Mouse (Mus musculus) frontal cortex, adult 2 months (tissue): Measurements from ENCODE around the gene Actr2. TPM values are rescaled to one million over a fixed set of nuclear protein-coding genes. Genes with fewer than 3 reads are reported as not detected.
"Not testable (repeated sequence)": the region's sequence is repeated elsewhere in the genome, so short reads cannot be mapped to it uniquely, and the experiment has no call there.

Experiments used
- DNase-seq, 2 experiments: peaks; one replicate each; pipeline ENCODE4 v3.0.0; 2022; ENCODE audit warnings: low spot score in 1 of 2; ENCODE audit errors: extremely low spot score in 1 of 2
- polyA plus RNA-seq: library from polyadenylated mRNA; depleted of rRNA; stranded (reverse); fragments of >200 nt; gene quantifications from 2 replicates; pipeline ENCODE4 v1.2.3, GENCODE M21; 2012; rRNA removed

Actr2 gene
- 123 and 145 TPM in 2 replicates for polyA plus RNA-seq

DNA sequence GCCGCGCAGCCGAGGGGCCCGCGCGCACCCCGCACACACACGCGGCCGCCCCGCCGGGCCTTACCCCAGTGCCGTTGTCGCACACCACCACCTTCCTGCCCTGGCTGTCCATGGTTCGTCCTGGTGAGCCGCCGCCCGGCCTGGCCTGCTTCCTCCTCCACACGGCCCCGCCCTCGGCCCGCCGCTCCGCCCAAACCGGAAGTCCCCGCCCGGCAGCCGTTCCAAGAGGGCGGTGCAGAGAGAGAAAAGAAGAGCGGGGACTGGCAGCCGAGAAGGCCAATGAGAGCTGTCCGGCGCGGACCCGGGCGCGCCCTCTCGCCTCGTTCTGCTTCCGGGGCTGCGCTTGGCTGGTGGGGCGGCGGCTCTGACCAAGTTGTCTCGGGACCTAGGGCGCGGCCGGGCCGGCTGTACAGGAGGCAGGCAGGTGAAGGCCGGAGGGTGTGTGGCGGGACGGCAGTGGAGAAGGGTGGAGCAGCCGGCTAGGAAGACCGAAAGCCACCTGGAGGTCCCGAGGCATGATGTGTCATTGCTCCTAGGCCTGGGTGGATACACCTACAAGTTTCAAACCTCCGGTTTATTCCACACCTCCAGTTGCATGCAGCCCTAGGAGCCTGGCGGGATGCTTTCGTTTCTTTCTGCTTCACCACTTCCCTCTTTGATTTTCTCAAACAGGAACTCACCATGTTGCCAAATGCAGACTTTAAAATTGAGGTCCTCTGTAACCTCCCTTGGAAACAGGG lies at the start of gene Actr2:
Actr2 (minus strand) TSS at position 173 of the 740 bp plus-strand sequence.
- DNase-seq, result peak; percentile 92 to 97

DNA sequence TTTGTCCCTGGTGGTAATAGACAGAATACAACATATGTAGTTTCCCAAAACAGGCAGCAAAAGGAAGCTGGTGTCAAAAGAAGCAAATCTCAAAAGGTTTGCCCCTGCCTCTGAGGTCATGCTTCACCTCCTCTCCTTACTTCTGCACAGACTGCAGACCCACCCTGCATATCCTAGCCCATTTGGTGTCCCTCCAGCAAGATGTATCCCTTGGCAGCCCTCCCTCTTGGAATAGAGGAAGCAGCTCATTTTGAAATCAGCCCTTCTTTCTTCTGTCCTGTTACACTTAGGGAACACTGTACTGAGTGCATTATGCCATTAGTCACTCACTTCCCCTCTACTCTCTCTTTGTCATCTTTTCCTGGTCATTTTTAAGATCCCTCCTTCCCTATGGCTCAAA lies 46.2 kb upstream of the Actr2 start:
- DNase-seq, result no peak

- not testable (repeated sequence) for DNase-seq
Measured at GRCm38 (mm10) chr11:20153542-20153941, 40.8 kb upstream of the Actr2 start.

DNA sequence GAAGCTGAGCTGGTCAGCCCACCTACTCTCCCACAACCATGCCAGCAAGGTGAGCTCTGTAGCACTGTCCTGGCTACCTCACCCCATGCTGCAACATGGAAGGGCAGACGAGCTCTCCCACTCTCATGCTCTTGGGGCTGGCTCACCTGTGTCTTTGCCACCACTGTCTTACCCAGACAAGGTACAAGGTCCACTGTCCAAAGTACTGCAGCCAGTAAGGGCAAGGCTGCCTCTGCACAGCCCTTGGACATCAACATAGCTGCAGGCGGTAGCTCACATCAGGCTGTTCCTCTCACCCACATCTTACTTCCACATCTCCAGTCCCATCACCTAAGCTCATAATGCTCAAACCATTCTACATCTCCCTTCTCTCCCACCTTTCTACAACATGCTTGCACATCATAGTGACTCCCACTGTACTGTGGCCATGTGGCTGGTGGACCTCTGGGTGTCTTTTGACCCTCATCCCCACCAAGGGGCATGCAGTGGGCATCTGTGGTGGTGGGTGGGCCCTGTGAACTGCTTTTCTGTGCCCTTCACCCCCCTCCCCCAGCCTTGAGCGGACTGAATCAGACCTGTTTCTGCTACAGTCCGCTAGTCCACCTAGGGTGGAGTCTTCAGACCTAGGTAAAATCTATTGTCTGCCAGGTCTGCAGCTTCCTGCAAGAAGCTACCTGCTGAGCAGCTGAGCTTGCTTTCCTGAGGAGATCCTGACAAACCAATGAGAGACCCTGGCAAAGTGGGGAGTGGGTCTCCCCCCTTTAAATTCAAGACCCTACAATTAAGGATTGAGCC lies 39.6 kb upstream of the Actr2 start:
- no peak for DNase-seq

DNA sequence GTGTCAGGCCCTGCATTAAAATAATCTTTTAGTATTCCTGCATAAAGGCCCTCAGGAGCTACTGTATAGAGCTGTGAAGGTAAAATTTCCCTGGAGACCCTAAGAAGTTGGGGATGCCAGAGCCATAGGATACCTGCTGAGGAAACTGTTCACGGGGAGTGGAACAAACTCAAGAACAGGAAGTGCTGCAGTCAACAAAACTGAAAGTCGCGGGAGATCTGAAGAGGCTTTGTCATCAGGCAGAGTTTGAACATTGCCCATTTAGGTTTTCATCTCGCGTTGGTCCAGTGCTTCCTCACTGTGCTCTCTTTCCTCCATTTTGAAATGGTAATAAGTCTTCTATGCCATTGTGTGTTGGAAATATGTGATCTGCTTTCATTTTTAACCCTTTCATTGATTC lies 38.6 kb upstream of the Actr2 start:
- DNase-seq, result no peak

GRCm38 (mm10) chr11:20149936-20150335 lies 37.2 kb upstream of the Actr2 start:
- DNase-seq, result no peak

DNA sequence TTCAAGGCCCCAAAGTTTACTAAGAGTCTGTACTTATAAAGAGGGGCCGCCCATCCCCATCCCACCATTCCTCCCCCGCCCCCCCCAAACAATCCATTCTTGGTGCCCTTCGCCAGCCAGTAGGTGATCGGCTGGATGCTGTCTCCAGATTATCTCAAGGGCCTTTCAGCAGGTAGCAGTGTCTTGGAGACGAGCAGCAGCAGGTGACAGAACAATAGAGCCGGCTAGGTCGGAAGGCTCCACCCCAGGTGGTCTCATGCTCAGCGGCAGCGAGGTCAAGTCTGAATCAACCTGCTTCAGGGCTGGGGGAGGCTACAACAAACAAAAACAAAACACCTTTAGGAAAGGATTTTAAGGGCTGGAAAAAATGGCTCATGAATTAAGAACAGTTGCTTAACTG lies 32.7 kb upstream of the Actr2 start:
- no peak for DNase-seq

DNA sequence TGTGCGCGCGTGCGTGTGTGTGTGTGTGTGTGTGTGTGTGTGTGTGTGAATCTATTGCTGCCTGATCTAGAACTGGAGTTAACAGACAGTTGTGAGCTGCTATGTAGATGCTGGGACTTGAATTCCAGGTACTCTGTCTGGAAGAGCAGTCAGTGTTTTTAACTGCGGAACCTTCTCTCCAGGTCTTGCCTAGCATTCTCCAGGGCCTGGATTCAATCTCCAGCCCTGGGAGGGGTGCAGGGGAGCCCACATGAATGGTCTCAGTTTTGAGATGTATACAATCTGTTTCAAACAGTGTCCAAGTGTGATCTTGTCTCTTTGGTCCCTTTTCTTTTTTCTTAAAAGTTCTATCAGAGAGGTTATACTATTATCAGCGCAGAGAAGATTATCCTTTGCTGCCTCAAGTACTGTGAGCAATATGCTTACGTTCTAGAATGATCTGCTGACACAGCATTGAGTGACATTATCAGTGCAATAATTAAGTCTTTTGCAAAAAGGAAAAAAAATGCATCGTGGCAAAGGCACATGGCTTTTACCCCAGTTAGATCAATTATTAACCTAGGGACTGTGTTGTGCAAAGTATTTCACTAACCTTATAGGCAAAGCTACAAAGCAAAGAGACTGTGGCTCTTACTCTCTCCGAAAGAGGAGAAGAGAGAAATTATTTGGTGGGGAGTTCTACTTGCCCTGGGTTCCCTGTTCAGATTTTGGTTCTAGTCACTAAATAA lies 32.0 kb upstream of the Actr2 start:
- DNase-seq, result no peak

- DNase-seq, result not testable (repeated sequence)
Measured at GRCm38 (mm10) chr11:20143687-20144086, 31.0 kb upstream of the Actr2 start.

GRCm38 (mm10) chr11:20142516-20142915 lies 29.8 kb upstream of the Actr2 start:
- DNase-seq, result no peak

DNA sequence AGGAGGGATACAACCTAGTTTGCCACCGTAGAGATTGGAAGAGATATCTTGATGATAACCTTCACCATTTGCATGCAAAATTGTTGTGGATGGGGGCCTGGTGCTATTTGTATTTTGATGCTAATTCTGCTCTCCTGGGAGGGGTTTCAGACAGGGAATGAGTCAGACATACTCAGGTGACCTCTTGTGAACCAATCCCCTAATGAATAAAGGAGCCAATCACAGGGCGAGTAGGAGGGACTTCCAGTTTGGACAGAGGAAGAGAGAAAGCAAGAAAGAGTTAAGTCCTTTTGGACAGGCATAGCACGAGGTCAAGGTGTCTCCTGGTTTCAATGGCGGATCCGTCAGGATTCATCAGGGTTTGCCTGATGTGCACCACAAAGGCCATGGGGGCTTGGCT lies 27.6 kb upstream of the Actr2 start:
- DNase-seq, result no peak

GRCm38 (mm10) chr11:20139711-20140110 lies 27.0 kb upstream of the Actr2 start:
- no peak for DNase-seq

- DNase-seq, result no peak
Measured at GRCm38 (mm10) chr11:20138498-20139208, 25.9 kb upstream of the Actr2 start.

DNA sequence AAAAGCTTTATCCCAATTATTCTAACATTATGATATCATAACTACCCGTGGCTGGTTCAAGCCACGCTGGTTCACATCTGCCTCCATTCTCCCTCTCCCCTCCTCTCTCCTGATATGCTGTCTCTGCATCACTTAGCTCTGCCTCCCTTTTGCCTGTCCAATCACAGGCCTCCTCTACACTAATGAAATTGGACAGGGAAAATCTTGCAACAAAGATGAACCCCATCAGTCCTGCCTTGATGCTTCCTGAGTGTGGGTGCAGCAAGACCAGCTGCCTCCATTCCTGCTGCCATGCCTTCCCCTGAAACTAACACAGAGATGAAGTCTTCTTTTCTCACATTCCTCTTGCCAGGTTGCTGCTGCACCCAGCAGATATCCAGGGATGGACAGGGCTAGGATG lies 25.2 kb upstream of the Actr2 start:
- no peak for DNase-seq

- DNase-seq, result no peak
Measured at GRCm38 (mm10) chr11:20136314-20136713, 23.6 kb upstream of the Actr2 start.

GRCm38 (mm10) chr11:20134869-20135268 lies 22.2 kb upstream of the Actr2 start:
- DNase-seq, result not testable (repeated sequence)

GRCm38 (mm10) chr11:20133721-20134120 lies 21.0 kb upstream of the Actr2 start:
- DNase-seq, result no peak

DNA sequence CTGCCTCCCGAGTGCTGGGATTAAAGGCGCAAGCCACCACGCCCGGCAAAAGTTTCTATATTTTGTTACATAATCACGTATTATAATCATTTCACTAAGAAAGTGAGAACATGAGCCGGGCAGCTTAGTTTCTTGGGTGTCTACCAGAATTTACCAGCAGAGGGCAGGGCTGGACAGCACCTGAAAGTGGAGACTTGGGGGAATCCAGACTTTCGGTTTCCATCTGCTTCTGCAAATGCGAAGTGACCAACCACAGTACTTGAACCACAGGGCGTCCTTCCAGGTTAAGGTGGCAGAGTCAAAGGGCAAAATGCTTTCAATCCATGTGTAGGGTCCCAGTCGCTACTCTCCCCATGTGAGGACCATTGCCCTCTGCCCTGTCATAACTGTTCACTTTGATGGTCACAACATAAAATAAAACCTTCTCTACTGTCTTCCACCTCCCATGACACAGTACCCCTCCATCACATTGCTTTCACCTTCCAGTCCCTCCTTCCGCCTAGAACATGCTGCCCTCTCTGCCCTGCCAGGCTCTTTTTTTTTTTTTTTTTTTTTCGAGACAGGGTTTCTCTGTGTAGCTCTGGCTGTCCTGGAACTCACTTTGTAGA lies 20.3 kb upstream of the Actr2 start:
- peak; percentile 14 to 91 for DNase-seq

GRCm38 (mm10) chr11:20126673-20127516 lies 14.2 kb upstream of the Actr2 start:
- no peak for DNase-seq
